8 mouse cellular contexts compared by ENCODE assay signal in the genomic region with DNA sequence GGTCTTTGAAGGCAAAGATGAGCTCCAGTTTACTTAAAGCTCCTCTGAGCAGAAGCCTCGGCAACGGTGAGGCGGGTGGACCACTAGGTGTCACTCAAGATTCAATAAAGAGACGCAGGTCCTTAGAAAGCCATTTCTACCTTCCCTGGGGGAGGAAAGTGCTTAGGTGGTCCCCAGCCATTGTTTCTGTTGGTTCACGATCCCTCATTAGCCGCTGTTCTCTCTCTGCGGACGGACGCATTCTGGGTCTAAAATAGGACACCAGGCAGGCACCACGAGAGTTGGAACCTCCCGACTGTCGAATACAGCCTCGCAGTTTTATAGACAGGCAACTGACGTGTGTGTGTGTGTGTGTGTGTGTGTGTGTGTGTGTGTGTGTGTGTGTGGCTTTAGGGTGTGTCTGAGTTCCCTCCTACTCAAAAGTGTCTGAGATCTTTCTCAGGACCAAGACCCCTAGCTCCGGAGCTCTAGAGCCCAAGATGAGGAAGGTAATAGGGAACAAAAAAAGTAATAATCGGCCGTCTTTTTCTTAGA. TPM values are rescaled to one million over a fixed set of nuclear protein-coding genes. Genes with fewer than 3 reads are reported as not detected.
DNase-seq lines count a peak whose midpoint lies in the region; ATAC-seq and TF ChIP-seq lines count a peak whose summit lies in the region.

No protein-coding gene starts in this region.

- no peak overlapping the region for H3K4me3 ChIP-seq in cortical plate, adult 2 months (ENCODE audit: insufficient read depth, low read length)
- peak overlapping the region; percentile 18; the same call in 1 of the 2 replicates for H3K4me3 ChIP-seq in intestine, embryonic 14.5 days (ENCODE audit: low read depth, low read length)

- DNase-seq in WW6 (ENCODE audit: low read depth, low spot score) = peak; percentile 16
- peak; percentile 56 for DNase-seq in gastrocnemius, postnatal 25 days
- DNase-seq in intestine, embryonic 14.5 days (ENCODE audit: low spot score) = peak; percentile 84
- DNase-seq in left cerebral cortex, postnatal 14 days (ENCODE audit: low spot score in 2 of 2) = peak; percentile 84 to 87
- peak; percentile 70 for DNase-seq in mesoderm, embryonic 11.5 days (ENCODE audit: low read depth, low spot score)
- DNase-seq in right cerebral cortex, postnatal 4 days = peak; percentile 67

- H3K9ac ChIP-seq in intestine, embryonic 14.5 days (ENCODE audit: low read length) = no peak overlapping the region

- TF ChIP-seq POLR2A in cortical plate, adult 2 months (IDR thresholded peaks at IDR 0.05; ENCODE audit: extremely low read depth, insufficient read depth, low read length) = no peak

- intact Hi-C loops in left cerebral cortex, postnatal 14 days (cut with DNase I) = loop anchor here (1.0 to 5.0 kb wide), 5 partner anchors 96 to 485 kb away; a partner anchor contains a TSS

- peak; percentile 38; the same call in 1 of the 2 replicates for ATAC-seq in intestine, embryonic 14.5 days (replicated peaks; ENCODE audit: low FRiP score, low TSS enrichment, low read depth)
- no peak for ATAC-seq in erythroid progenitor cell, adult 5-6 weeks (replicated peaks; ENCODE audit: low FRiP score, poor library complexity, severe bottlenecking)

- peak; percentile 79 for TF ChIP-seq CTCF in cortical plate, adult 2 months (IDR thresholded peaks at IDR 0.05; ENCODE audit: extremely low read depth, insufficient read depth, low read length)

- peak overlapping the region; percentile 46 for H3K4me2 ChIP-seq in intestine, embryonic 14.5 days (ENCODE audit: low read length)

- no peaks in the 10 kb centered on the region for H3K36me3 ChIP-seq in intestine, embryonic 14.5 days (ENCODE audit: control insufficient read depth, insufficient read depth, low read length)

- H3K27me3 ChIP-seq in intestine, embryonic 14.5 days (replicated peaks; ENCODE audit: control insufficient read depth, insufficient read depth, low read length) = no peaks in the 10 kb centered on the region

- H3K9me3 ChIP-seq in intestine, embryonic 14.5 days (ENCODE audit: control insufficient read depth, low read length) = no peaks in the 10 kb centered on the region

- H3K4me1 ChIP-seq in cortical plate, adult 2 months (ENCODE audit: control insufficient read depth, insufficient read depth, low read length) = 0 out of 2 replicates have a peak, but pooled peaks cover 1% of the 10 kb centered on the region
- H3K4me1 ChIP-seq in intestine, embryonic 14.5 days (replicated peaks; ENCODE audit: control insufficient read depth, insufficient read depth, low read length) = peaks cover 7% of the 10 kb centered on the region

- no peak overlapping the region for H3K27ac ChIP-seq in cortical plate, adult 2 months (ENCODE audit: insufficient read depth, low read length)
- peak overlapping the region; percentile 3; the same call in 1 of the 2 replicates for H3K27ac ChIP-seq in intestine, embryonic 14.5 days (ENCODE audit: low read depth)

- WGBS in intestine, embryonic 14.5 days = 16% methylated on average over 17 of the region's 17 CpGs

RNA-seq across cellular contexts. Expression of a gene that starts 47.0 kb away (rescaled TPM):
- 13.6 and 14.0 TPM in 2 replicates for polyA plus RNA-seq in cortical plate, adult 2 months (2012; rRNA removed)
- total RNA-seq in gastrocnemius, postnatal 25 days (2021) = under 1 TPM; 0.61 to 0.75 TPM
- polyA plus RNA-seq in intestine, embryonic 14.5 days (2014; fragmentation: Nextera tagmentation; extraction: Ambion mirVana) = 1.2 and 1.6 TPM in 2 replicates
- 10 to 100 TPM; 39.2 to 40.9 TPM for total RNA-seq in left cerebral cortex, postnatal 14 days (2021)
- total RNA-seq in erythroid progenitor cell, adult 5-6 weeks (2015; ENCODE audit: low replicate concordance) = 18.4 and 29.9 TPM in 2 replicates
- 8.7 and 9.5 TPM in 2 replicates for total RNA-seq in erythroid progenitor cell, adult 5-6 weeks (2017; ENCODE audit: low replicate concordance)

Comparison
In these comparisons a context has a peak if more than half of its experiments do, and no peak if none do; other contexts are left out.
1. DNase-seq: peak in every context shown above with its lines; median percentile 86 in left cerebral cortex, postnatal 14 days; 84 in intestine, embryonic 14.5 days; 70 in mesoderm, embryonic 11.5 days; 67 in right cerebral cortex, postnatal 4 days; 56 in gastrocnemius, postnatal 25 days; 16 in WW6.
2. RNA of a gene that starts 47.0 kb away (total RNA-seq): 39.2 to 40.9 TPM in left cerebral cortex, postnatal 14 days and 8.7 to 29.9 TPM in erythroid progenitor cell, adult 5-6 weeks; 0.61 to 0.75 TPM in gastrocnemius, postnatal 25 days; every median in the first group is over 4 times any median in the second.